Mouse (Mus musculus) mature B cell (primary cell): ENCODE measurements around the gene Sarm1.
"Not testable (repeated sequence)": the region's sequence is repeated elsewhere in the genome, so short reads cannot be mapped to it uniquely, and the experiment has no call there.

Source experiments
- in situ Hi-C: fragments of 300-500 bp; cut with MboI; formaldehyde crosslinking; loops from 2 replicates; pipeline ENCODE4 v1.14.3; 2019

Gene Sarm1

DNA sequence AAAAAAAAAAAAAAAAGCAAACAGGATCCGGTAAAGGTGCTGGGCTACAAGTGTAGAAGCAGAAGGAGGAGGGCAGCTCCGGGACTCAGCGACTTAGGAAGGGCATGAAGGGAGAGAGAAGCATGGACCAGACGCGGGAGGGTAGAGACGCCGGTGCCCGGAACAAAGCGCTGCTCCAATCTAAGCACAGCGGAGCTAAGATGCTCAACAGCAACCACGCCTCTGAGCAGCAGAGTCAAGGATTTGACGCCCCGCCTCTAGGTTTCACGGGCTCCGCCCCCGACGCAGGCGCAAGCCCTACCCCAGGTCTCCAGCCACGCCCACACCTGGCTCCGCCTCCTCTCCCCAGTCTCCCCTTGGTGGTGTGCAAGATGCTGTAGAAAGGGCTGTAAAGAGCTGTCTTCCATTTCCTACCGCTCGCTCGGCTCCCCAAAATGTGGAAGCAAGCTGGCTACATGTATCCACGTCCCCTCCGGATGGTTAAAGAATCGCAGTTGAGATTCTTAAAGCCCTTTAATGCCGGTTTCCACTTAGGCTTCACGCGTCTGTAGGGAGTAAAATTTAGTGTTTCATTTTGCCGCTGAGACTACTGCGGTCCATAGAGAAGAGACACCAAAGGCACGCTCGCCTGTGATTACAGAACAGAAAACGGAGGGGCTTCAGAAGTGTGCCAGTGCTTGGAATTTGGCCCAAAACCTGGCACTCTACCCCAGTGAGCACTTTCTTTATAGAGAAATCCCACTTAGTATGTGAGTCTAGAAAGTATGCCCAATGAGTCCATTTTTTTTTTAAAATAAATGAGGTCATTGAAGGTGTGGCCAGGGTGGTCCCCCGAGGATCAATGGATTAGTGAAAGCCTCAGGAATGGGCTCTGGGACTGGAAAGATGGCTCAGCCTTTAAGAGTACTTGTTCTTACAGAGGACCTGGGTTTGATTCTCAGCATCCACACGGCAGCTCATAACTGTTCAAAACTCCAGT, at the start of gene Sarm1:
Gene Sarm1, minus strand, starts transcription at position 211 of the 979 bp plus-strand sequence.
- in situ Hi-C loops: no loop called here

DNA sequence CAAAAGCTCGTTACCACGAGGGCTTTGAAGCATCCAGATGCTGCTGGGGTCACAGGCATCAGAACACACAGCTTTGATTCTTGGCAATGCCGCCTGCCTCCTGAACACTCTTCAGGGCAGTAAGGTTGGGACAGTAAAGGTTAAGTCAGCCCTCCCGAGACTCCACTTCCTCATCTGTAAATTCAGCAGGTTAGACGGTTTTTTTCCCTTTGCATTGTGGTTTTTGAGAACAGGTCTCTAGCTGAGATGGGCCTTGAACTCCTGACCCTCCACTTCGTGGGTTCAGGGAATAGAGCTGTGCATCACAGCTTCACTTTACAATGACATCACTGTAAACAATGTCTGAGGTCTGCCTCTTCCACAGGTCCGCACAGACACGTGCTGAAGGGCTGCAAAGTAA, 47.6 kb upstream of the Sarm1 start:
- in situ Hi-C loops: no loop called here

DNA sequence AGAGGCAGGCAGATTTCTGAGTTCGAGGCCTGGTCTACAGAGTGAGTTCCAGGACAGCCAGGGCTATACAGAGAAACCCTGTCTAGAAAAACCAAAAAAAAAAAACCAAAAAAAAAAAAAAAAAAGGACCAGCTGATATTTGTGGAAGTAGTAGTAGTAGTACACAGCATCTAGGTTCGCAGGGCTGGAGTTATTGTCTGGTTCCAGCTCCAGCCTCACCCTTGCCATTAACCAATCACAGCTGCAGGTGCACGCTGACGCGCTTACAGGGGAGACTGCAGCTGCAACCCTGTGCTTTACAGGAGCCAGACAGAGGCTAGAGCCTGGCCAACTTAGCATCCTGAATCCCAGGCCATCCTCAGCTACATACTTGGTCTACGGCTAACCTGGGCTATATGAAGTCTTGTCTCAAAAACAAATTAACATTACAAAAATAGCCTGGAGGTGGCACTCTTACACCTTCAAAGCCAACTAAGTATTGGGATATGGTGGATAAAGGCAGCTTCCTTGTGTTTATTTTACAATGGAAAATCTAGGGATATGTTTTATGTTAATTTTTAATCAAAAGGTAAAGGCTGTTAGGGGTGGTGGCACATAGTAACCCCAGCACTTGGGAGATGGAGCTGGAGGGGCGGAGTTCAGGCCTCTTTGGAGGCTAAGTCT, 47.0 kb upstream of the Sarm1 start:
- in situ Hi-C loops: no loop called here

DNA sequence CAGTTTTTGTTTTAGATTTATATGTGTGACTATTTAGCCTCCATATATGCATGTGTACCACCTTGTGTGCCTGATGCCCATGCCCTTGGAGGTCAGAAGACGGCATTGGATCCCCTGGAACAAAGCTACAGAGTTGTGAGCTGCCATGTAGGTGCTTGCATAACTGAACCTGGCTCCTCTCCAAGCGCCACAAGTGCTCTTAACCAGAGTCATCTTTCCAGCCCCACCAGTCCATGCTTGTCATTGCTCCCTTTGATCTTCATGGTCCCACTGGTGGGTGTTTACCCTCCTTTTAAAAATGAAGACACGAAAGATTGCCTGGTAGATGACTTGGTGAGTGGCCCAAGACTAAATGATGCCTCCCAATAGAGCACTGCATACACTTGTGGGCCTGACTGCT, 42.8 kb upstream of the Sarm1 start:
- in situ Hi-C loops: no loop called here

DNA sequence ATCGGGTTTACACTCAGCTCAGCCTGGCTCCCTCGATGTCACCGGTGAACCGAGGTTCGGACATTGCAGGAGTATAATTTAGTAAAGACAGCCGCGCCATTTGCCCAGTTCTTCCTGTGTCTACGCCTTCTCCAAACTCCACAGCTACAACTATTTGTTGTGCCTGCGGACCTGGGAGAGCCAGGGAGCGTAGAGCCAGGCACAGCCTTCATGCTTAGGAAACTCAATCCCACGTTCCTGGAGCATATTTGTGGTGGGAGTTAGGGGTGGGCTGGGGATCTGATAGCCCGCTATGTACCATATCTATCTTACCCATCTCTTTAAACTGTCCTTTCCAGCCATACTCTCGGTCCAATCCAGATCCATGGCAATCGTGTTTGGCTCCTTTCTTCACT, 39.1 kb upstream of the Sarm1 start:
- in situ Hi-C loops: no loop called here

DNA sequence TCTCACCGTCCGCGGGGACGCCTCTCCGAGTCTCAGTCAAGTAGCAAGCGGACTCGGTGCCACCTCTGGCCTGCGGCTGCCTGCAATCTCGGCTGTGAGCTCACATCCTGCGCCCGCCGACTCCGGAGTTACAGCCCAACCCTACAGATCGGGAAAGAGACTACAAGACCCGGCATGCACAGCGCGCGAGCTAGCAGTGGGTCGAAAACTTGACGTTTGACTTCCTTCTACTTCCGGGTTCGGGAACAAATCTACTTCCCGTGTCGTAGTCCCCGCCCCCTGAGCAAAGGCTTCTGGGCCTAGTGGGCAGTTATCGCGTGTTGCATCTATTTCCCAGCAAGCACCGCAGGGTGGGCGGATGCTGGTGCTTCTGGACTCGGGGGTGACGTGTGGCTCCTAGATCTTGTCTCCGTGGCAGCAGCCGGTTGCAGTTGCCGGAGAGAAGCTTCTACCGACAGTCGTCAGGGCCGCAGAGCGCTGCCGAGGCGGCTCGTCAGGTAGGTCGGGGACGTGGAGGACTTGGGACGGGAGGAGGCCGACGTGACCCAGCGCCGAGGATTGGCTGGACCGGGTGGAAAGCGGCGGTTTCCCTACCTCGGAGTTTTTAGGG, 38.6 kb upstream of the Sarm1 start, which contains the start of the genes Tnfaip1 and Ift20:
Gene Tnfaip1, minus strand, starts transcription at position 253 of the 610 bp plus-strand sequence.
Gene Ift20, plus strand, starts transcription at position 282 of the 610 bp plus-strand sequence.
- in situ Hi-C loops: no loop called here

DNA sequence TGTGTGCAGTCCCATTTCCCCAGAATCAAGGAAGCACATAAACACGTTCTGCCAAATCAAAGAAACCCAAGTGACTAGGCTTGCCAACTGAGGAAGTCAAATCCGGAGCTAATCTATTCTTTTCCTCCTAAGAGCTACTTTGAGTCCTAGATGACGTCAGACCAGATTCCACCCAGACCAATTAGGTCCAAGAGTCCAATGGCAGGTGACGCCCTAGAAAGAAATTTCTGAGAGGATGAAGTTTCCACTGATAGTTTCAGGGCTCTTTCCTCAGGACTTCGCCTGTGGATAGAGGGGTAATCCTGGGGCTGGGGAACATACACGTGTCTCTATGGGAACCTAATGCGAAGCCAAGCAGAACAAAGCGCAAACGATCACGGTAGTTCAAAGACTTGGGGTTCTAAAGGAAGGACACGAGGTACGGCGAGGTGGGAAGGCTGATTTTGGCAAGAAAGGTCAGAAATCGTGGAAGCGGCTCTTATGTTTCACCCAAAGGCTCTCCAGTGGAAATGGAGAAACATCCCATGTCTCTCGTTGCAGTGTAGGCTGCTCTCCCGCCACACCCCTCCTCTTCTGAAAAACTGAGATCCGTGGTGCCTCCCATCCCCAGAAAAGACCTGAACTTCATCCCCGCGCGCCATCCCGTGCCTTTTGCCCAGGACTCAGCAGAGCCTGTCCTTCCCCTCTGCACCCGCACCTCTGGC, 38.0 kb upstream of the Sarm1 start:
- in situ Hi-C loops: no loop called here

DNA sequence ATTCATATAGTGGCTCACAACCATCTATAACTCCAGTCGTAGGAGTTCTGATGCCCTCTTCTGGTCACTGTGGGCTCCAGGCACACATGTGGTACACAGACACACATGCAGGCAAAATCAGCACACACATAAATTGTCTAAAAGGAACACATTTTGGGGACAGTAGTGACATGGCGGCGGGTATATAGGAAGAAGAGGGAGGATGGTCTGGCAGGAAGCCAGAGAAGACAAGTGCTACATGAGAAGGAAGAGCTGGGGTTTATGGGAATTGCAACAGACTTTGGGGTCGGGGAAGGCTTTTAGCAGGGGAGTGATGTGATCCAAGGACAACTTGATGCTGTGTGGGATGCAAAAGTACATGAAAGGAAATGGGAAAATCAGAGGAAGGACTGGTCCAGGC, 37.0 kb upstream of the Sarm1 start:
- in situ Hi-C loops: no loop called here

DNA sequence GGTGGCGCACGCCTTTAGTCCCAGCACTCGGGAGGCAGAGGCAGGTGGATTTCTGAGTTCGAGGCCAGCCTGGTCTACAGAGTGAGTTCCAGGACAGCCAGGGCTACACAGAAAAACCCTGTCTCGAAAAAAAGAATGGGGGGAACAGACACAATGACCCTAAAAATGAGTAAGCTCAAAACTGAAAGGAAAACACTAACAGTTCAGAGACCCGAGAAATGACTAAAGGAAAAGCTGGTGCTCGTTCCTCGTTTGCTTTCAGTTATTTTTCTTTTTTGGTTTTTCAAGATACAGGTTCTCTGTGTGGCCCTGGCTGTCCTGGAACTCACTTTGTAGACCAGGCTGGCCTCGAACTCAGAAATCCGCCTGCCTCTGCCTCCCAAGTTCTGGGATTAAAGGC, 34.0 kb upstream of the Sarm1 start:
- in situ Hi-C loops: not testable (repeated sequence)

DNA sequence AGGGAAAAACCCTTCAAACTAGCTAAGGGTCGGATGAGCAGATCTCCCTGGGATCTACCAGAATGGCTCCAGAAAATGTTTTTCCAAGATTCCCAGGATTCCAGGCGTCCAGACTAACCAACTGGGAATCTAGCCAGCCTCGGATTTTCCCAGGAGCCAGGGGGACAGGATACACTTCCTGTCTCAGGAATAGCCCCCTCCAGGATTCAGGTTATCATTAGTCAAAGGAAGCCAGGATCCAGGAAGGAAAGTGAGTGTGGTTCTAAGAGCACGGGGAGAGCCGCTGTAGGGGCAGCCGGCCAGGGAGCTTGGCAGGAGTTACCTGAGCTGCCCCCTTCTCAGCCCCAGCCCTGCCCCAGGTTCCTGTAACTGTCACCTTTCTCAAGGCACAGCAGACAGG, 33.5 kb upstream of the Sarm1 start:
- in situ Hi-C loops: no loop called here

DNA sequence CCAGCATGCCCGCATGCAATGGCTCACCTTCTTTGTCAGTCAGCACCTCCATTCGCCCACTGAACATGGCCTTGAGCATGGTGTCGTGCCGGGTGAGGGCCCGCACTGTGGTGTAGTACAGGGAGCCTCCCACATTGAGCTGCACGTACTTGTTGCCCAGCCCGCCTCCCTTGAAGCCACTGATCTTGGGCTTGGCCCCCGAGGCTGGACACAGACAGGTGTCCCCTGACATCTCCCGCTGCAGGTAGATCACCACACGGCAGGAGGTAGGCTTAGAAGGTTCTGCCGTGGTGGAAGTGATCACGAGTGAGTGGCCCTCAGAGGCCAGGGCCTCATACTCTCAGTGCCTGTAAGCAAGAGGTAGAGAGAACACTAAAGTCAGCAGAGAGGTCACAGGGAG, 32.4 kb upstream of the Sarm1 start:
- in situ Hi-C loops: no loop called here

DNA sequence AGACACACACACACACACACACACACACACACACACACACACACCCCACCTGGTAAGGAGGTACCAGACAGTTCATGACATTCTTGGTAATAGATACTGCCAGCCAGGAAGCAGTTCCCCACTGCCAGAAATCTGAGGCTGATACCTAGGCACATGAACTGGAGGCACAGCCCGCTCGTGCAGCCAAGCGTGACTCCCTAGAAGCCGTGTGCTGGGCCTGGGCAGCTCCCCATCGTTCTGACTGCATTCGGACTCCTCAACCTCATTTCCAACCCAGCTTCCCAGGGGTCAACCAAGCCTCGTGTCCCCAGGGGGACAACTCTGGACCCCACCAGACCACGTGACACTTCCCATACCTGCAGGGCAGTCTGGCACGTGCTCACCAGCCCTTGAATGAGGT, 31.2 kb upstream of the Sarm1 start:
- in situ Hi-C loops: no loop called here

DNA sequence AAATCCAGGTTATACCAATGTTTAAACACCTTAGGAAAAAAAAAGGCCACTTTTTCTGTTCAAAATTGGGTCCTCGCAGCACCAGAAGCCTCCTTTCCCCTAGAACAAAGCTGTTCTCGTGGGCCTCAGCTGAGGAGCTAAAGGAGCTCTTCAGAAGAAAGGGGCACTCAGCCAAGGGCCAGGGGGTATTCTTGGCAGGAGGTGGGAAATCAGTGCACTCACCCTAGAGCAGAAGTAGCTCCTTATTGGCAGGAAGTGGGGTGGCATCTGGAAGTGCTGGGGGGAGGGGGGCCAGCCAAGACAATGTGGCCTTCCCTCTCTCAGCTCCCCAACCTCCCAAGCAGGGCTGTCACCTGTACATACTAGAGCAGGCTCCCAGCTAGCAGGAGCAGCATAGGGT, 27.3 kb upstream of the Sarm1 start:
- in situ Hi-C loops: no loop called here

DNA sequence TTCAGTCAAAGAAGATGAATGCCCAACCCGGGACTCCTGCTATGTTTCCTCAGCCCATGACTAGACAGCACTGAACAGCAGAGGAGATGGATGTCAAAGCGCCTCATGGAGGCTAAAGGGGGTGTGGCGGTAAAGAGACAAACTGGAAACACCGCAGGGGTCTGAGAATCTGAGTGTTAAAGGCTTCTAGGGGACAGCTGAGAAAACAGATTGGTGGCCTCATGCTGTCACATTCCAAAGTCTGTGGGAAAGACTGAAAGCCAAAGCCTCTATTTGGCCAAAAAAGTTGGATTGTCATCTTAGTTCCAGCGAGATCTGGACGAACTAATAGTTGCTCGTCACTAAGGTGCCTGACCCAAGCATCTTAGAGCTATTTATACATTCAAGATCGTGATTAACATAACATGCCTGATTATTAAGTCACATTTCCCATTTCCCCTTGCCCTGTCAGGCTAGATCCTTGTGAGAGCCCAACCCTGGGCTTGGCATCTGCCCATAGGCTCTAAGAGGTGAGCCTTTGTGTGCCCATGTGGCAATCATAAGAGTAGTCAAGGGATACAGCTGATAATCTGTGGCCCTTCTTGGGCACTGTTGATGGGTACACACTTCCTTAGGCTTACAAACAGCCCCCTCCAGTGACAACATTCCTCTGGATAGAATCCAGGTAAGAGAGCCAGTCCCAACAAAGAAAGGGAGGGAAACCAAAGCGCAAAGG, 25.8 kb upstream of the Sarm1 start:
- in situ Hi-C loops: no loop called here

DNA sequence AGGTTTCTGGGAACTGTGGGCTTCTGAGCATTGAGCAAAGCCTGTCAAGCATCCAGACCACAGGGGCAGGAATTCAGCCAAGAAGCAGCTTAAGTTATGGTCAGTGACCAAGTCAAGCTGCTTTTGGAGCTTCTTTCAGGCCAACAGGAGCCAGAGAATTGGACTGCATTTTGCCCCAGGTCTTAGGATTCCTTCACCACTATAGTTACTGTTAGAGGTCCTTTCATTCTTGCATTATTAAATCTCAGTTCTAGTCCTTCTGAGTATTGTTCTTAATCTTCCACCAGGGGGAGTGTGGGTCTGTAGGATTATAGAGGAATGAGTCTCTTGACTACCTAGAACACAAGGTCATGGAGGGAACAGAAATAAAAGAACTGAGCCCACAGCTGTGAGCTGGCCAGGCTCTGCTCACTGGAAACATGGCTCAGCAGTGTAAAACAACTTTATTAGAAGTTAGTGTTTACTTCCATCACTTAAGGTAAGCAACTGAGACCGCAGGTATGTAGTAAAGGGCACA, 25.0 kb upstream of the Sarm1 start:
- in situ Hi-C loops: no loop called here

DNA sequence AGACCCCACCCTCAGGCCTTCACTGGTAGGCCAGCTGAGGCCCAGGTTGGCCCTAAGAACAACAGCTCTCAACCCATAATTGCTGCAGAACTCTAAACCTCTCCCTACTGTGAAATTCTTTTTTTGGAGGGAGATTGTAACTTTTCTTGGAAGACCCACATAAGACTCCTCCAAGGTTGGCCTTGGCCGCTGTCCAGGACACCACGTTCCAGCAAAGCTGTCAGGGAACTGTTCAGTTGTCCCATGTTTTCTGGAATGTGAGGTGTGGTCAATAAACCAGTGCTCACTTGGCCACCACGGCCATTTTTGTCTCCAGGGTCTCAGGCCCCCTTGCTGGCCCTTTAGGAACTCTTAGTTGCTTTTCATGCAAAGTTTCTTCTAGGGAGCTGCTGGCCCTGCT, 24.3 kb upstream of the Sarm1 start:
- in situ Hi-C loops: no loop called here

DNA sequence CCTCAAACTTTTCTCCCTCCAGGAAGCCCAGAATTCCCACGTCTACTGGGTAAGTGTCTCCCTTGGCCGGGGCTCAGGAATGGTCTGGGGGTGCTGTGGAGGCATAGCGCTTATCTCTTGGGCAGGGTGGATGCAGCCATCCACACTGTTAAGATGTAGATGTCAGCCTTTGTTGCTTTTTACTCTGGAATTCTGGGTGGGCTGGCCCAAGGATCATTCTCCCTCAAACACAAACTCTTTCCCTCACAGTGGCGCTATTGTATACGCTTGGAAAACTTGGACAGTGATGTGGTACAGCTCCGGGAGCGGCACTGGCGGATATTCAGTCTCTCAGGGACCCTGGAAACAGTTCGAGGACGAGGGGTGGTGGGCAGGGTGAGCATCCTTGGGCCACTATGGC, 21.4 kb upstream of the Sarm1 start:
- in situ Hi-C loops: no loop called here

DNA sequence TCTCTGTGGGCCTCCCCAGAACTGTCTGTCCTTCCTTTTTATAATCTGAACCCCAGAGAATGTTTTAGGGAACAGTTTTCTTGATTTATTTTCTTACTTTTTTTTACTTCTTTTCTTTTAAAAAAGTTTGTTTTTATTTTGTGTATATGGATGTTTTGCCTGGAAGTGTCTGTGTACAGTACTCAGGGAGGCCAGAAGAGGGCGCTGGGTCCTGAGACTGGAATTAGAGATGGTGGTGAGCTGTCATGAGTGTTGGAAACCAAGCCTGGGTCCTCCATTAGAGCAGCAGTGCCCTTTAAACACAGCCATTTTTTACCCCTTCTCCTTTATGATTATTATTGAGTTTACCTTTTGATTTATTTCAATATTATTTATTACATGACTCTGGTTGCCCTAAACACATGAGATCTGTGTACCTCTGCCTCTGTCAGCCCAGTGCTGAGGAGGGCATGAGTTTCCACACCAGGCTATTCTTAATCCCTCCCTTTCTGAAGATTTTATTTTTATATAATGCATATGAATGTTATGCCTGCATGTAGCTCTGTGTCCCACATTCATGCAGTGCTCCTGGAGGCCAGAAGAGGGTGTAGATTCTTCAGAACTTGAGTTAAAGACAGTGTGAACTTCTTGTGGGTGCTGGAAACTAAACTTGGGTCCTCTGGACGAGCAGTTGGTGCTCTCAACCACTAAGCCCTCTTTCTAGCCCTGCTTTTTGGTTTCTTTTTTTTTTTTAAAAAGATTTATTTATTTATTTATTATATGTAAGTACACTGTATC, 18.2 kb upstream of the Sarm1 start:
- in situ Hi-C loops: no loop called here

DNA sequence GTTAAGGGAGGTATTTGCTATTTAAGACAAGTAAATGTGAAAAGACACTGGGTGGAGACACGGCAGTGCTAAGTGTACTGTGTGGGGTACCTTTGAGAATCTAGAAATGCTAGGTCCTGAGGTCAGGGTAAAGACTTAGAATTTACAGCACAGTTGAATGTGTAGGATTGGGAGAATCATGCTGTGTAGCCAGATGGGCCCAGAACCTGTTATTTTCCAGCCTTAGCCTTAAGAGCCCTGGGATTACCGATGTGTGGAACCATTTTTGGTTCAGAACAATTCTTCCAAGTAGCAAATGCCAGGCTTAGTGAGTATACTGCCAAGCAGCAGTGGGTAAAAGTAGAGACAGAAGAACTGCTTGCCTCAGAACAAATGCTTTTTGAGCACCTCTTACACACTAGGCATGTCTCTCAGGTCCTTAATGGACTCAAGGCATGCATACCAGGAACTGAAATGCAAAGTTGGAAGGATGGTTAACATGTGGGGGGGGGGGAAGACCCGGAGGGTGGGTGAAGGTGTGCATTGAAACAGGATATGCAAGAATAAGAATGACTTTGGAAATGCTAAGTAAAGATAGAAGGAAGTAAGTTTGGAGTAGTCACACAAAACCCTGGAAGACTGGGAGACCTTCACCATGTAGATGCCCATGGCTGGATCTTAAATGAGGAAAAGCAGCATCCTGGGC, 15.7 kb upstream of the Sarm1 start:
- in situ Hi-C loops: no loop called here
